Mouse (Mus musculus): Measurements from ENCODE around the gene Met.

The Met gene

GRCm38 (mm10) chr6:17554263-17554662 is 90.7 kb downstream of the Met start:
- DNase-seq, result no peak

DNA sequence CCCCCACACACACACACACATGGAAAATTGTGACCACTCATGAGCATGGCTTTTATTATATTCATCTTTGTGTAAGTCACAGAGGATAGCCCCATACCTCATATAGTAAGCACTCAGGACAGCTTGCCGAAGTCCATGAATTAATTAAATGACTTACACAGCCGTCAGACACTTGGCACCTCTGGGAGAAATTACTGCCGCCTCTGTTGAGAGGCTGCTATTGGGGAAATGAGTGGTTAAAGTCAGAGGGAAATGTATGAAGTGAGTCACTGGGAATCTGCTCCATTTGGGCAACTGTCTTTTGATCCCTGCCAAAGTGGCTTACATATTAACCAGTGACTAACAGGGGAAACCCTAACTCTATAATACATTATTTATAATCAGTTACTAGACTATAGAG is 91.2 kb downstream of the Met start:
- peak; percentile 35 for DNase-seq

DNA sequence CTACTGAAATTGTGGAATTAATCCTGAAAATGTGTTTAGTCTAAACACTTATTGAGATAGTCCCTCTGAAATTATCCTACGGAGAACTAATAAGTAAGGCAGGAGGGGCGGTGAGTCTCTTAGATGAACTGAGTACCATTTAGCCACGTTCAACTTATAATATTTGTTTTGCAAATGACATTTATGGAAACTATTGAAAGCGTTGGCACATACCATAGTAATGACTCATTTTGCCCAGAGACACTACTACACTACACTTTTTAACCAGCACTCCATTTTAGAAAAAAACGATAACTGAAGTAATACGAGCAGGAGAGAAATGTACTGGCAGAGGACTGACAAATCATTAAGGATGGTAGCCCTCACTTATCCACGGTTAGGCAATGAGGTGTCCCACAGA is 92.1 kb downstream of the Met start:
- DNase-seq, result no peak

- peak; percentile 47 for DNase-seq
Observed at GRCm38 (mm10) chr6:17559657-17560056, 96.1 kb downstream of the Met start.

DNA sequence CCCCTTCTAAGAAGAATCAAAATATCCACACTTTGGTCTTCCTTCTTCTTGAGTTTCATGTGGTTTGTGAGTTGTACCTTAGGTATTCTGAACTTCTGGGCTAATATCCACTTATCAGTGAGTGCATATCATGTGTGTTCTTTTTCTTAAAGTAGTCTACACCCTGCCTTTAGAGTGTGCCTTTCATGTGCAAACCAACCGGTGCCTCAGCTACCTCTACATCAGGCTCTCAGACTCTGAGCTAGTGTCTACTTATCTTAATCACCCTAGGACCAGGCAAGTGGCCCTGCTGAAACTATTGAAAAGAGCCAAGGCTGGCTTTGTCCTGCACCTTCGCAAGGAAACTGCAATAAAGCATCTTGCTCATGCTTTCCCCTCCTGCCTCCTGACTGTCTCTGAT is 97.7 kb downstream of the Met start:
- DNase-seq, result no peak

- no peak for DNase-seq
Observed at GRCm38 (mm10) chr6:17561886-17562285, 98.3 kb downstream of the Met start.

DNA sequence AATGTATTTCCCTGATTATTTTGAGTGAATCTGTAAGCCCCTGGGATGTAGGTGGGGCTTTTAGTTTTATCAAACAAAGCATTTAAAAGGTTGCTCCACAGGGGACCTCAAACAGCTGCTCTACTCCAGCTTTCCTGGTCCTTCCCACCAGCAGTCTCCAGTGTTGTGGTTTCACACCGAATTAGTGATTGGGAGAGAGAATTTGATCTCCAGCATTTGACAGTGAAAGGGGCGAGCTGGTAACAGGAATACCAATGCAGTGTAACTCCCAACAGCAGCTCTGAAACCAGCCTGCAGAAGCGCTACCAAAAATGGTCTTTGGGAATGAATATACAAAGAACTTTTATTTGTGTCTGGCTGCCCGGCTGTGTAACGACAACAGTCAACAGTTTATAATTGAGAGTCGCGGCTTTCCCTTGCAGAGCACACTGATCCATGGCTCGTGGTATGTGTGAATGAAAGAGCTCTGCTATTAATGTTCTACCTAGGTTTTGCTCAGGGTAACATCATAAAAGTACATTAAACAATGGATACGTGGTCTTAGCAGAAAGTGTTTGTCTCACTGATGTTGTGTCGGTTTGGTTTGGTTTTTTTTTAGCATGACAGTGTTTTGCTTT is 99.0 kb downstream of the Met start:
- DNase-seq, result no peak

DNA sequence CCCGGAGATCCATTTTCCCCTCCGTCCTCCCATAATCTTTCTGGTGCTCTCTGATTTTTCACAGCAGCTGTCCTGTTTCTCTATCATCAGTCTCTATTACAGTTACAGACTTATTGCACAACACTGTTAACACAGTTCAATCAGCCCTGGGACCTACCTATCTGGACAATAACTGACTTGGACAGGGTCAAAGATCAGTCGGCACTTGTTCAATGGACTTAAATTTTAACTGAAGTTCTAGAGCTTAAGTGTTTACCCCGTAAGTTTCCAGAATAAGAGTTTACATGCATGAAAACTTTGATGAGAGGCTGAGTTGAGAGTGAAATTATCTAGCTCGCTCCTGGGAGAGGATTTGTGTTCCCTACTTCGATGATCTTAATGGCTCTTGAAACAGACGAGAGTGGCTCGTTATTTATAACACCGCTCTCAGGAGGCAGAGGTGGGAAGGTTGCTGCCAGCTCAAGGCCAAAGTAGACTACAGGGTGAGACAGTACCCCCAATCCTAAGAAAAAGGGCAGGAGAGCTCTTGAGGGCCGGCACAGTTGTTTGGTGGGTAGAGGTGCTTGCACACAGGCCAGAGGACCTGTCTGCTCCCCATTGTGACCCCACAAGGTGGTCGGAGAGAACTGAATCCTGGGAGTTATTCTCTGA is 105.2 kb downstream of the Met start:
- peak; percentile 24 for DNase-seq

- no peak for DNase-seq
Observed at GRCm38 (mm10) chr6:17573227-17573626, 109.6 kb downstream of the Met start.

DNA sequence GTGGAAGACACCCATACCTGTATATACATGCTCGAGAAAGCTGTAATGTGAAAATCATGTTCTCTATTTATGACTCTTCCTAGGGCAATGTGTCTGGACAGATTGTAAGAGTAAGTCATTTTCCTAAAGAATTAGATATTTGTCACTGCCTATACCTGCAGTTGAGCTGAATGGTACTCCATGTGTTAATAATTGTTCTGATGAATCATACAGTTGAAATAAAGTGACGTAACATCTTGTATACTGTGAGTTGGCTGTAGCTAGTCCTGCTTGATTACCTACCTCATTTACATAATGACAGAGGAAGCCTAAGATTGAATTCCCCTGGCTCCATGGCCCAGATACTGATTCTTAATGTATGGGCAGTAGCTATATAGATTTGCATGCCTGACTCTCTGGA is 110.1 kb downstream of the Met start:
- no peak for DNase-seq

DNA sequence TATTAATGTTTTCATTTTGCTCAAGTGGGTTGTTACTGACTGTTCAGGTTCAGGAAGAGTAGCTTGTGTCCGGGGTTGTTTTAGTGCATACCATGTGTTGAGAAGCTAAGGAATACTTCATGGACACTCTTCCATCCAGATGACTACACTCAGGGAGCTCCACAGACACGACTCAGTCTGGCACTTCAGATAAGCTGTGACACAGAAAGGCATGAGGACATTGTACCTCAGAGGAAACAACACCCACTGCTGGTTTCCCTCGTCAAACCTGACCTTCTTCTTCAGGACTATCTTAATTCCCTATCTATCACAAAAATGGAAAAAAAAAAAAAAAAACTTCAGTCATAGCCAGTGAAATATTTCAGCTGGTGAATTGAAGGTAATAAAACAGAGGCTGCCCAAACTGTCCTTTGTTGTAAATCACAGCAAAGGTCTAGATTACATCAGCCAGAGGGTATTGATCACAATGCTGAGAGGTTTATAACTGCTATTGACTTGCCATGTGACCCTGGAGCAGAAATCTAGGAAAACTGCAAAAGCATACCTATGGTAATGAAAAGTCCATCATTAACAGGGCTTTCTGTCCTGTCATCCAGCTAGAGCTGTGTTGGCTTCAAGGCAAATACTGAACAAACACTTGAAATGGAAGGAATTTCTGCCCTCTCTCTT is 114.6 kb downstream of the Met start:
- no peak for DNase-seq

DNA sequence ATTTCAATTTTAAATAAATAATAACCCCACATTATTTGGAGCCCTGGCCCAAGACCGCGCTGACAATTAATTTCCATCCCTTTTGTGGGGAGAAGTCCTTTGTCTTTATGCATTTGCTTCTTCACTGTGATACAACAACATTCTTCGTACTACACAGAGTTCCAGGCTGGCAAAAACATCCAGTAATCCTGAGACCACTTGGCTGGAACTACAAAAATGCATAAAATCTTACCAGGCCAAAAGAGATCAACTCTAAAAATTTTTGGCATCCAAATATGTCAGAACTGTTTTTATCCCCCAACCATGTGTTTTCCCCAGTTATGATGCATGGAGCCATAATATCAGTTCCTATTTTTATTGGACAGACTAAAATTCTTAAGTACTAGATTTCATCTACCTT is 116.7 kb downstream of the Met start:
- no peak for DNase-seq

GRCm38 (mm10) chr6:17583982-17584381 is 120.4 kb downstream of the Met start:
- peak; percentile 84 for DNase-seq

DNA sequence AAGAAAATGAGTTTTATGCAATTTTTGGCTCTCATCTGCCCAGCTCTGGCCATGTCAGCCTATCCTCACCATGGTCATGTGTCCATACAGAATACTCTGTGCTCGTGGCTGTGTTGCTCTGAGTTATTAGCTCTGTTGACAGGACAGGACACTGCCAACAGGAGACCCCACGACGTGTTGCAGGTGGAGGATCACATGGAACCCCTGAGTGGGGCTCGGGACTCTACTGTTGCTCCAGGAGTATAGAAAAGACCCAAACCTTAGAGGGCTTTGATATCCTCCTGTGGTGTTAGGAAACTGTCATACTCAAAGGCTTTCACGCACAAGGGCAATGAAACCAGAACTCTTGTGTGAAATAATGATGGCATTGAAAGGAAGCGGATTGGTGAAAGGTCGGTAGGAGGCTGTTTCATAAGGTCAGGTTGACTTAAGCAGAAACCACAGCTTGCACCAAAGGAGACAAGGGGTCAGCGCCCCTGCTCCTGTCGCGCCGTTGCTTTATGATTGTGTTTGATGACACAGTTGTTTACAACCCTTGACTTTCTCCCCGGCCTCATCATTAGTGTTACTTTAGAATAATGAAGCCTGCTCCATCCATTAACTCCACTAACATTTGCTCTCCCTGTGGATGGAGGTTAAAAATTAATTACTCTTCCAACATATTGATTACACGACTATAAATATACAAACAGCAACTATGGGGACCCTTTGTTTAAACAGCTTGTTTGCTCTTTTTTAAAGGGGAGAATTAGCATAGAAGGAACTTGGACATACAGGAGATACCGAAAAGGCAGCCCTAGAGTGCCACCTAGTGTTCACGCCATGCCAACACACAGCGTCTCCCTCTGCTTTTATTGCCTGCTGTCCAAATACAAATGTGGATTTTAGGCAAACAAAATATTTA is 125.7 kb downstream of the Met start:
- DNase-seq, result peak; percentile 88

DNA sequence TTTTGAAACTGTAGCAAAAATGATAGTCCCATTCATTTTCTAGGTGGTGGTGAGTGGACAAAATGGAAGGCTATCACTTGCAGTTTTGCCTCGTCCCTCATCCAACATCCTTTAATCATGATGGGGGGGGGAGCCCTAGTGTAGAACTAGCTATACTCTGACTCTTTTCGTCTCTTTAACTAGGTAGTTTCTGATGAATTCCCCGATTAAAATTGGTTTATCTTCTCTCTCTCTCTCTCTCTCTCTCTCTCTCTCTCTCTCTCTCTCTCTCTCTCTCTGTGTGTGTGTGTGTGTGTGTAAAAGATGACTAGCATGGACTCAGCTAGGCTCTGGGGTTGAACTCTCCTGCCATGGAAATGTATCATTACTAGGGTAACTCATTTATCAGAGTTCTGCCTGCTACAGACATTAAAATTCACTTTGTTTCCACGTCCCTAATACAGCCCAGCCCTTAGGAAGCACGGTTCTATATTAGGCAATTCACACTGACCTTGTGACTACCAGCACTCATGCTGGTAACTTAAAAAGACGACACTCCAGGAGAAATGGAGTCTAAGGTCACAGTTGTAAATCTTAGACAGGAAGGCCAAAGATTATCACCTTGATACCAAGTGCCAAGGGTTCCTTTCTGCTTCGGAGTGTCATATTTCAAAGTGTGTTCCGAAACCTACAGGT is 126.5 kb downstream of the Met start:
- no peak for DNase-seq

GRCm38 (mm10) chr6:17593971-17594370 is 130.4 kb downstream of the Met start:
- no peak for DNase-seq

DNA sequence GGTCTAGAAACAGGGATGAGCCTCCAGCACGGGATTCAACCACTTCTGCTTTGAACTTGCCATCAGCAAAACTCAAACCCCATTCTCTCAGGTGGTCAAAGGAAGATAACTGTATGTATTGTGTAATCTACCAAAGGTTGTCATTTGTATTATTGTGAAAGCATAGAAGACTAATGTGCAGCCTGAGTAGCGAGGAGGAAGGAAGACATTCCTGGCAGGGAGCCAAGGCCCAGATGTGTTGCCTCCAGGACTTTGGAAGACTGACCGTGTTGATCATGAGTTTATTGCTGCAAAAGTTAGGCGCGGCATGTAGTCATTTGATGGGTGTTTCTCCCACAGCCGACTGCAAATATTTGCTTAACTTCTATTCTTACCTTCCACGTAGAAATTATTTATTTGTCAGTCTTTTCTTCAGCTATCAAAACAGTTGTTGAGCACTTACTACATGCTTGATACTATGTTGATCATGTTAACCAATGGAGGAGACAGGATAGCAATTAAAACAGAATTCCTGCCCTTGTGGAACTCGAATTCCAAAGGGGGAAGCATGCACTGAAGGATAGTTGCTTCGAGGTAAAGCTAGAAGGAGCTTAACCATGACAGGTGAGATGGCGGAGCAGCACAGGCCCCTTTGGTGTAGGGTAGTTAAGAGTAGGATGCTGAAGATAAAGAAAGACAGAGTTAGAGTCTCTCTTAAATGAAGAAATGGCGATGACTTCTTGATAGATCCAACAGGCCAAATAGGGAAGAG is 132.3 kb downstream of the Met start:
- peak; percentile 75 for DNase-seq

DNA sequence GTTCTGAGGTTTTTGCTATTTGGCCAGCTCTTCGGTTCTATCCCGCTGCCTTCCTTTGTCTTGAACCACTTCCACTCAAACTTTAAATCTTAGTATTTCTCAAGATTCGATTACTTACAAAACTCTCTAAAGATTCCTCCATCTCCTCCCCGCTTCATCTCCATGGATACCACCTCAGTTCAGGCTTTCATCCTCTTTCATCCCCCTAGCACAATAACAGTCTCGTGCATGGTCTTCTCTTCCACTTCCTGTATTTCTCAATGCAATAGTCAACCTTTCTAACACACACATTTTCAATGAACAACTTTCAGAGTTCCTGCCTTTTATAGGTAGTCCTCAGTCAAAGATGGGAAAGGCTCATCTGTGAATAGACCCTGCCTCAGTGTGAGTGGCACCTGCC is 135.8 kb downstream of the Met start:
- no peak for DNase-seq

DNA sequence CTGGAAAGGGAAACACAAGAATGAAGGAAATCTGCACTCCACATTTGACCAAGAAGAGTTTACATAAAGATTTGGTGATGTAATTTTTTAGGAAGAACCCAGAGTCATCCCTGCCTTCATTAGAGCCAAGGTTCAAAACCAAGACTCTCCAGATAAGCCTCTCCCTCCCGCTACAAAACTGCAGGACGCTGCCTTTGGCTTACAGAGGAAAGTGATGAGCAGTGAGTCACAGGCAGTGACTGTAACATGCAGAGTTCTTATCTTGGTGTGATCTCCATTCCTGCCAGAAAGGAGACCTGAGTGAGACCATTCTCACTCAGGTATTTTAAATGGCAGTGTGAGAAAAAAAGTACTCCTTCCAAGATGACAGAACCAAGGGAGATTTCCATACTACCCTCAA is 137.9 kb downstream of the Met start:
- no peak for DNase-seq

DNA sequence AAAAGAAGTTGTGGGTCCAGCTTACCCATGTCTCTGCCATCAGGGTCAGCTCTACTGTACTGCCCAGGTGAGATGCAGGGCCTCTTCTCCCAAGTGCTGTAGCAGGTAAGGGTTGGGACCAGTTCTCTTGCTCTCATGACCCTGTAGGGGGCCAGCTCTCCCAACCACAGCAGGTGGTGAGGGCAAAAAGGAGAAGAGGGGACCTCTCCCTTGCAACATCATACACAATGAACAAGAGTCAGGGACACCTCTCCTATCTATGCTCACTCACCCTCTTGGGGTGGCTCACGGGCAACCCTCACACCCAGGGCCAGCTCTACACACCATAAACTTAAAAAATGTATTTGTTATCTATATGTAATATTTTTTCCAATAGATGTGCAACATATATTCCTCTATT is 143.3 kb downstream of the Met start:
- DNase-seq, result no peak

- DNase-seq, result no peak
Observed at GRCm38 (mm10) chr6:17611352-17612010, 147.9 kb downstream of the Met start.

DNA sequence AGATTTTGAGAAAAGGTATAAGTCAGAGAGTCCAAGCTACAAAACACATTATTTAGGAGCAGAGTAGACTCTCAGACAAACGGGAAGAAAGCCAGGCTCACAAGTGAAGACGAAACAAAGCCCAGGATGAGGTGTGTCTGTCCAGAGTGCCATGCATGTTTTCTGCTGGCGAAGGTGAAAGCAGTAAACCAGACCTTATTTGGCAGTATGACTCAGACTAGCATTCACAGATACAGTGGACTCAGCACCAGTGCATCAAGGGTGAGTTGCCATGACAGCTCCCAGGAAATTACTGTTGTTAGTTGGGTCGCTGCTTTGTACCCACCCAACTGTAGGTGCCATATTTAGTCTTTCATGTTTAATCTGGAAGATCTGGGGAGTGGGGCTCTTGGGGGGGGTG is 149.1 kb downstream of the Met start:
- DNase-seq, result no peak
